Mouse (Mus musculus) ES-Bruce4 (cell line): Measurements from ENCODE around the gene Ngly1. TPM values are rescaled to one million over a fixed set of nuclear protein-coding genes. Genes with fewer than 3 reads are reported as not detected.

ENCODE experiments used
- H3K27ac ChIP-seq: 2 replicates; pipeline ENCODE4 v1.5.1; 2012; ENCODE audit warnings: low read length, inconsistent platforms; ENCODE audit not compliant: insufficient read depth
- H3K27me3 ChIP-seq: 2 replicates; pipeline ENCODE4 v1.6.1; 2012; ENCODE audit warnings: mild to moderate bottlenecking, low read length, inconsistent platforms; ENCODE audit not compliant: control insufficient read depth, poor library complexity, insufficient read depth, severe bottlenecking
- H3K36me3 ChIP-seq: 2 replicates; pipeline ENCODE4 v1.6.1; 2012; ENCODE audit warnings: inconsistent platforms, mild to moderate bottlenecking, low read length, moderate library complexity; ENCODE audit not compliant: control insufficient read depth, poor library complexity, insufficient read depth, severe bottlenecking
- H3K4me1 ChIP-seq: one replicate; pipeline ENCODE4 v1.8.1; 2011; ENCODE audit warnings: low read length; ENCODE audit not compliant: control insufficient read depth, insufficient read depth
- H3K4me3 ChIP-seq: 2 replicates; pipeline ENCODE4 v1.5.1; 2011; ENCODE audit warnings: low read depth, mild to moderate bottlenecking, low read length
- H3K9ac ChIP-seq: 2 replicates; pipeline ENCODE4 v1.6.1; 2012; ENCODE audit warnings: low read depth, mild to moderate bottlenecking, inconsistent platforms; ENCODE audit not compliant: poor library complexity, severe bottlenecking
- H3K9me3 ChIP-seq: replicated peaks from 2 replicates; pipeline ENCODE4 v1.6.1; 2012; ENCODE audit warnings: mild to moderate bottlenecking, low read length, inconsistent platforms; ENCODE audit not compliant: control insufficient read depth, poor library complexity, insufficient read depth, severe bottlenecking
- CTCF ChIP-seq: IDR thresholded peaks from one replicate; pipeline ENCODE4 v1.8.1; 2011; ENCODE audit warnings: low read depth, low read length
- EP300 ChIP-seq: IDR thresholded peaks from 2 replicates; pipeline ENCODE4 v1.6.1; 2011; ENCODE audit warnings: low read depth, low read length; ENCODE audit not compliant: insufficient read depth
- POLR2A ChIP-seq: IDR thresholded peaks from one replicate; pipeline ENCODE4 v1.8.1; 2011; ENCODE audit warnings: low read length; ENCODE audit not compliant: insufficient read depth
- polyA plus RNA-seq: library from polyadenylated mRNA; stranded (reverse); fragments of >200 nt; gene quantifications from 2 replicates; pipeline ENCODE4 v1.2.4, GENCODE M21; 2011; ENCODE audit warnings: low read depth; ENCODE audit not compliant: missing spikeins, insufficient read depth, insufficient read length

The Ngly1 gene
- polyA plus RNA-seq, 1 experiment = 11.8 TPM

GRCm38 (mm10) chr14:16313936-16314521 lies 64.9 kb downstream of the Ngly1 start:
- no peak overlapping the region for H3K9ac ChIP-seq
- H3K4me3 ChIP-seq = no peak overlapping the region
- H3K4me1 ChIP-seq = no peaks in the 10 kb centered on the region
- no peak overlapping the region for H3K27ac ChIP-seq
- no peaks in the 10 kb centered on the region for H3K36me3 ChIP-seq
- TF ChIP-seq CTCF = no peak
- no peak for TF ChIP-seq EP300
- TF ChIP-seq POLR2A = no peak
- peaks cover 9% of the 10 kb centered on the region; the same call in 1 of the 2 replicates for H3K9me3 ChIP-seq
- no peaks in the 10 kb centered on the region for H3K27me3 ChIP-seq

GRCm38 (mm10) chr14:16314842-16315241 lies 65.8 kb downstream of the Ngly1 start:
- no peak for TF ChIP-seq EP300
- TF ChIP-seq POLR2A = no peak
- no peak for TF ChIP-seq CTCF
- H3K27me3 ChIP-seq = no peaks in the 10 kb centered on the region

GRCm38 (mm10) chr14:16316715-16317114 lies 67.6 kb downstream of the Ngly1 start:
- Histone ChIP-seq H3K9ac (no peak overlapping the region), H3K4me3 (no peak overlapping the region), H3K4me1 (no peaks in the 10 kb centered on the region), H3K27ac (no peak overlapping the region), H3K27me3 (no peaks in the 10 kb centered on the region), H3K36me3 (no peaks in the 10 kb centered on the region), H3K9me3 (no peaks in the 10 kb centered on the region)
- TF ChIP-seq POLR2A = no peak
- no peak for TF ChIP-seq CTCF
- no peak for TF ChIP-seq EP300

More at GRCm38 (mm10) chr14:16314842-16315241, 65.8 kb downstream of the Ngly1 start:
- Histone ChIP-seq H3K4me3 (no peak overlapping the region), H3K9me3 (peaks cover 2% of the 10 kb centered on the region; the same call in 1 of the 2 replicates), H3K4me1 (no peaks in the 10 kb centered on the region), H3K36me3 (no peaks in the 10 kb centered on the region), H3K9ac (no peak overlapping the region), H3K27ac (no peak overlapping the region)

- no peak overlapping the region for H3K9ac ChIP-seq
- no peaks in the 10 kb centered on the region for H3K9me3 ChIP-seq
- no peaks in the 10 kb centered on the region for H3K27me3 ChIP-seq
- H3K4me1 ChIP-seq = no peaks in the 10 kb centered on the region
- no peak overlapping the region for H3K4me3 ChIP-seq
- H3K27ac ChIP-seq = no peak overlapping the region
- no peaks in the 10 kb centered on the region for H3K36me3 ChIP-seq
- TF ChIP-seq EP300 = no peak
- TF ChIP-seq POLR2A = no peak
- no peak for TF ChIP-seq CTCF
Measured at GRCm38 (mm10) chr14:16319818-16320217, 70.7 kb downstream of the Ngly1 start.

- TF ChIP-seq POLR2A (no peak), CTCF (no peak), EP300 (no peak)
- Histone ChIP-seq H3K9ac (no peak overlapping the region), H3K27me3 (no peaks in the 10 kb centered on the region), H3K4me1 (no peaks in the 10 kb centered on the region), H3K36me3 (no peaks in the 10 kb centered on the region), H3K27ac (no peak overlapping the region), H3K9me3 (no peaks in the 10 kb centered on the region), H3K4me3 (no peak overlapping the region)
Measured at GRCm38 (mm10) chr14:16324394-16324793, 75.3 kb downstream of the Ngly1 start.

GRCm38 (mm10) chr14:16325208-16325607 lies 76.1 kb downstream of the Ngly1 start:
- Histone ChIP-seq H3K27ac (no peak overlapping the region), H3K9me3 (no peaks in the 10 kb centered on the region), H3K27me3 (no peaks in the 10 kb centered on the region), H3K36me3 (no peaks in the 10 kb centered on the region), H3K4me3 (no peak overlapping the region), H3K4me1 (no peaks in the 10 kb centered on the region), H3K9ac (no peak overlapping the region)
- TF ChIP-seq CTCF (no peak), POLR2A (no peak), EP300 (no peak)
